Mouse (Mus musculus) lung, adult 2 months (tissue): ENCODE data around the gene Gm20388.

Source experiments
- CTCF ChIP-seq: fragments of 200-500 bp; IDR thresholded peaks from 2 replicates; pipeline ENCODE4 v1.5.1; 2011; ENCODE audit warnings: mild to moderate bottlenecking, low read length, control low read depth; ENCODE audit not compliant: insufficient read depth
- POLR2A ChIP-seq: fragments of 200-500 bp; IDR thresholded peaks from 2 replicates; pipeline ENCODE4 v1.6.1; 2011; ENCODE audit warnings: low read depth, mild to moderate bottlenecking, control low read depth, low read length, borderline replicate concordance; ENCODE audit errors: extremely low read depth

- TF ChIP-seq CTCF, result no peak
- no peak for TF ChIP-seq POLR2A
Measured at GRCm38 (mm10) chr8:124267206-124267605, 4356.6 kb downstream of the Gm20388 start.
